Mouse (Mus musculus) CH12.LX (cell line): Measurements from ENCODE around the gene Nlrp6. TPM values are rescaled to one million over a fixed set of nuclear protein-coding genes. Genes with fewer than 3 reads are reported as not detected.

Experiments
- DNase-seq: peaks from one replicate; pipeline ENCODE4 v3.0.0-alpha.2; 2013; ENCODE audit errors: extremely low read depth
- H3K27ac ChIP-seq: 2 replicates; pipeline ENCODE4 v1.5.1; 2012; ENCODE audit warnings: low read depth, mild to moderate bottlenecking, control low read depth, moderate library complexity; ENCODE audit not compliant: insufficient read depth
- H3K27me3 ChIP-seq: replicated peaks from 2 replicates; pipeline ENCODE3; 2012; ENCODE audit warnings: inconsistent platforms
- H3K36me3 ChIP-seq, 2 experiments: replicated peaks in 1 of 2; 2 replicates each; pipeline versions ENCODE3 to v1.6.1; 2012; ENCODE audit warnings: inconsistent platforms in 1 of 2, low read length in 1 of 2, mild to moderate bottlenecking in 1 of 2, mixed read lengths in 1 of 2, moderate library complexity in 1 of 2; ENCODE audit not compliant: control insufficient read depth in 1 of 2, insufficient read depth in 1 of 2
- H3K4me1 ChIP-seq, 2 experiments: 2 replicates each; pipeline ENCODE4 v1.6.1; 2012; ENCODE audit warnings: inconsistent platforms in 1 of 2, moderate library complexity in 1 of 2; ENCODE audit not compliant: insufficient read depth in 2 of 2, control insufficient read depth in 1 of 2
- H3K4me2 ChIP-seq: 2 replicates; pipeline ENCODE4 v1.6.1; 2012; ENCODE audit warnings: low read depth, mild to moderate bottlenecking, control low read depth; ENCODE audit not compliant: poor library complexity, insufficient read depth, severe bottlenecking
- H3K4me3 ChIP-seq, 3 experiments: fragments of 150-350 bp in 1 of 3; sonication (generic) in 1 of 3; replicated peaks in 1 of 3; 2 replicates each; pipeline versions ENCODE3 to v1.5.1; 2011 to 2012; ENCODE audit warnings: low read depth in 2 of 3, low read length in 2 of 3, mild to moderate bottlenecking in 2 of 3, moderate library complexity in 2 of 3, control low read depth in 1 of 3, improper control_type of control experiment in 1 of 3, inconsistent platforms in 1 of 3, mixed read lengths in 1 of 3; ENCODE audit not compliant: poor library complexity in 1 of 3
- H3K79me2 ChIP-seq: replicated peaks from 2 replicates; pipeline ENCODE4 v1.6.1; 2012; ENCODE audit warnings: mild to moderate bottlenecking, moderate library complexity; ENCODE audit not compliant: control insufficient read depth, poor library complexity, insufficient read depth, severe bottlenecking; ENCODE audit errors: extremely low read depth
- H3K9ac ChIP-seq: 2 replicates; pipeline ENCODE4 v1.6.1; 2012; ENCODE audit warnings: low read depth, mild to moderate bottlenecking, control low read depth, moderate library complexity; ENCODE audit not compliant: insufficient read depth
- H3K9me3 ChIP-seq: replicated peaks from 2 replicates; pipeline ENCODE3; 2012; ENCODE audit warnings: low read length, inconsistent platforms, mixed read lengths
- BHLHE40 ChIP-seq: IDR thresholded peaks from 2 replicates; pipeline ENCODE4 v1.6.1; 2011; ENCODE audit warnings: mild to moderate bottlenecking, low read depth, low read length, improper control_type of control experiment
- CHD1 ChIP-seq: IDR thresholded peaks from 2 replicates; pipeline ENCODE4 v1.6.1; 2012; ENCODE audit warnings: low read depth, low read length, improper control_type of control experiment, inconsistent platforms
- CHD2 ChIP-seq: IDR thresholded peaks from 2 replicates; pipeline ENCODE4 v1.6.1; 2011; ENCODE audit warnings: low read length, improper control_type of control experiment
- ELF1 ChIP-seq: IDR thresholded peaks from 2 replicates; pipeline ENCODE4 v1.6.1; 2014; ENCODE audit warnings: low read depth, mild to moderate bottlenecking, inconsistent platforms, low read length, improper control_type of control experiment
- EP300 ChIP-seq: IDR thresholded peaks from 2 replicates; pipeline ENCODE4 v1.6.1; 2011; ENCODE audit warnings: low read length, improper control_type of control experiment
- ETS1 ChIP-seq: conservative IDR thresholded peaks from 2 replicates; pipeline ENCODE4 v1.6.1; 2012; ENCODE audit warnings: low read depth, mild to moderate bottlenecking, inconsistent platforms, low read length, improper control_type of control experiment, moderate library complexity
- GABPA ChIP-seq: IDR thresholded peaks from 2 replicates; pipeline ENCODE4 v1.6.1; 2012; ENCODE audit warnings: low read depth, low read length, improper control_type of control experiment, inconsistent platforms; ENCODE audit not compliant: insufficient replicate concordance
- JUN ChIP-seq: IDR thresholded peaks from 2 replicates; pipeline ENCODE4 v1.6.1; 2011; ENCODE audit warnings: low read depth, mild to moderate bottlenecking, low read length, improper control_type of control experiment, moderate library complexity; ENCODE audit not compliant: insufficient read depth
- JUND ChIP-seq: conservative IDR thresholded peaks from 2 replicates; pipeline ENCODE4 v1.6.1; 2011; ENCODE audit warnings: low read depth, low read length, improper control_type of control experiment
- KAT2A ChIP-seq: IDR thresholded peaks from 2 replicates; pipeline ENCODE4 v1.6.1; 2012; ENCODE audit warnings: low read length, improper control_type of control experiment, inconsistent platforms; ENCODE audit not compliant: insufficient replicate concordance
- MAZ ChIP-seq: IDR thresholded peaks from 2 replicates; pipeline ENCODE4 v1.6.1; 2012; ENCODE audit warnings: low read depth, mild to moderate bottlenecking, inconsistent platforms, low read length, improper control_type of control experiment, moderate library complexity
- MEF2A ChIP-seq: IDR thresholded peaks from 2 replicates; pipeline ENCODE4 v1.6.1; 2014; ENCODE audit warnings: low read depth, mild to moderate bottlenecking, inconsistent platforms, low read length, improper control_type of control experiment, borderline replicate concordance
- NELFE ChIP-seq: IDR thresholded peaks from 2 replicates; pipeline ENCODE4 v1.6.1; 2011; ENCODE audit warnings: low read depth, low read length, improper control_type of control experiment
- NRF1 ChIP-seq: IDR thresholded peaks from 2 replicates; pipeline ENCODE4 v1.6.1; 2014; ENCODE audit warnings: low read depth, mild to moderate bottlenecking, inconsistent platforms, low read length, improper control_type of control experiment, moderate library complexity
- POLR2A ChIP-seq: IDR thresholded peaks from 2 replicates; pipeline ENCODE4 v1.6.1; 2011; ENCODE audit warnings: low read depth, mild to moderate bottlenecking, improper control_type of control experiment, low read length
- POLR2AphosphoS2 ChIP-seq: IDR thresholded peaks from 2 replicates; pipeline ENCODE4 v1.6.1; 2011; ENCODE audit warnings: low read depth, low read length, improper control_type of control experiment
- RAD21 ChIP-seq: IDR thresholded peaks from 2 replicates; pipeline ENCODE4 v1.6.1; 2011; ENCODE audit warnings: low read depth, mild to moderate bottlenecking, low read length, improper control_type of control experiment, moderate library complexity
- SIN3A ChIP-seq: IDR thresholded peaks from 2 replicates; pipeline ENCODE4 v1.6.1; 2012; ENCODE audit warnings: low read length, improper control_type of control experiment, inconsistent platforms
- TBP ChIP-seq: conservative IDR thresholded peaks from 2 replicates; pipeline ENCODE4 v1.6.1; 2011; ENCODE audit warnings: low read depth, low read length, improper control_type of control experiment
- TCF12 ChIP-seq: IDR thresholded peaks from 2 replicates; pipeline ENCODE4 v1.6.1; 2014; ENCODE audit warnings: low read depth, mild to moderate bottlenecking, inconsistent platforms, low read length, improper control_type of control experiment
- UBTF ChIP-seq: IDR thresholded peaks from 2 replicates; pipeline ENCODE4 v1.6.1; 2012; ENCODE audit warnings: low read depth, mild to moderate bottlenecking, inconsistent platforms, low read length, improper control_type of control experiment, moderate library complexity
- USF1 ChIP-seq: IDR thresholded peaks from 2 replicates; pipeline ENCODE4 v1.6.1; 2014; ENCODE audit warnings: low read depth, mild to moderate bottlenecking, inconsistent platforms, low read length, improper control_type of control experiment
- USF2 ChIP-seq: conservative IDR thresholded peaks from 2 replicates; pipeline ENCODE4 v1.6.1; 2011; ENCODE audit warnings: low read depth, low read length, improper control_type of control experiment
- ZC3H11A ChIP-seq: IDR thresholded peaks from 2 replicates; pipeline ENCODE4 v1.6.1; 2012; ENCODE audit warnings: low read depth, mild to moderate bottlenecking, inconsistent platforms, low read length, improper control_type of control experiment
- ZKSCAN1 ChIP-seq: IDR thresholded peaks from 2 replicates; pipeline ENCODE4 v1.6.1; 2012; ENCODE audit warnings: low read depth, inconsistent platforms, low read length, improper control_type of control experiment, borderline replicate concordance
- ZMIZ1 ChIP-seq: IDR thresholded peaks from 2 replicates; pipeline ENCODE4 v1.6.1; 2012; ENCODE audit warnings: low read depth, mild to moderate bottlenecking, inconsistent platforms, low read length, improper control_type of control experiment
- dilution Hi-C: fragments of 300-500 bp; cut with MboI; formaldehyde crosslinking; loops from 2 replicates; pipeline ENCODE4 v1.14.3; 2020; ENCODE audit warnings: low sequenced_read_pairs; ENCODE audit not compliant: extremely low pct_unique_long_range_greater_than_20kb, extremely low pct_ligation_motif_present
- in situ Hi-C: fragments of 300-500 bp; cut with MboI; formaldehyde crosslinking; loops from 3 replicates; pipeline ENCODE4 v1.14.3; 2019; ENCODE audit warnings: low sequenced_read_pairs, low pct_ligation_motif_present, low pct_unique_long_range_greater_than_20kb, mixed read lengths
- polyA plus RNA-seq: library from polyadenylated mRNA; unstranded; fragments of >175 nt; gene quantifications from 2 replicates; pipeline ENCODE4 v1.2.1, GENCODE M21; 2012; ENCODE audit warnings: low read depth; ENCODE audit not compliant: insufficient read length
- total RNA-seq, 2 experiments: library from RNA; depleted of rRNA; stranded (reverse); fragments of 300-350 nt in 1 of 2; fragments of >200 nt in 1 of 2; gene quantifications; 2 replicates each; pipeline ENCODE4 v1.2.3; 2012 to 2014

The Nlrp6 gene
- total and polyA plus RNA-seq, 3 experiments = 0.14 to 0.21 TPM; not detected in 1

DNA sequence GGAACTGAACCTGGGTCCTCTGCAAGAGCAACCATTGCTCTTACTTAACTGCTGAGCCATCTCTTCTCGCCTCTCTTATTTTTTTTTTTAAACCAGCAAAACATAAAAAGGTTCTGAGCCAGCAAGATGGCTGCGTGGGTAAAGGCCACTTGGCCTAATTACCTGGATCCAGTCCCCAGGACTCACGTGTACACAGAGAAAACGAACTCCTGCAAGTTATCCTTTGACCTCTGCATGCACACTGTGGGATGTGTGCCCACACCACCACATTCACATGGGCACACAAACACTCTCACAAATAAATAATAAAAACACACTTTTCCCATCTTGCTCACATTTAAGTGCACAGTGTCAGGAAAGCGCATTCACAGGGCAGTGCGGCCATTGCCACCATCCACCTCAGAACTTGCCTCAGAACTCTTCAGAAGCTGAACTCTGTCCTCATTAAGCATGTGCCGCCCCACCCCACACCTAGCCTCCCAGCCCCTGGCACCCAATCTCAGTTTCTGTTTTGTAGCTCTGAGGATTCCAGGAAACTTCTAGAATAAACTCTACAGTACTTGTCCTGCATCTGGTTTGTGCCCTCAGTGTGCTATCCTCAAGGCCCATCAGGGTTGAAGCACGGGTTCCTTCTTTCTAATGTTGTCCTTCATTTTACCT, 6.5 kb upstream of the Nlrp6 start:
- no peak overlapping the region for H3K9ac ChIP-seq
- DNase-seq = no peak
- no peaks in the 10 kb centered on the region for H3K79me2 ChIP-seq
- H3K9me3 ChIP-seq = no peaks in the 10 kb centered on the region
- H3K27me3 ChIP-seq = peaks cover 2% of the 10 kb centered on the region
- no peak for TF ChIP-seq KAT2A
- TF ChIP-seq ZKSCAN1 = no peak
- no peak for TF ChIP-seq MAZ
- no peak for TF ChIP-seq POLR2AphosphoS2
- no peak for TF ChIP-seq CHD1
- TF ChIP-seq UBTF = no peak
- no peak for TF ChIP-seq RAD21
- TF ChIP-seq USF1 = no peak
- TF ChIP-seq ELF1 = no peak
- TF ChIP-seq BHLHE40 = no peak
- no peak for TF ChIP-seq CHD2
- TF ChIP-seq JUND = no peak
- no peak for TF ChIP-seq SIN3A
- TF ChIP-seq ZMIZ1 = no peak
- TF ChIP-seq EP300 = no peak
- TF ChIP-seq TBP = no peak
- TF ChIP-seq ETS1 = no peak
- H3K4me1 ChIP-seq = peaks cover 9 to 34% of the 10 kb centered on the region in 2 experiments
- no peak overlapping the region for H3K4me3 ChIP-seq
- H3K36me3 ChIP-seq = no peaks in the 10 kb centered on the region
- H3K4me2 ChIP-seq = no peak overlapping the region
- in situ Hi-C loops = loop anchor here (5.0 kb wide), 1 partner anchor 33 kb away; no protein-coding TSS in a partner anchor
- dilution Hi-C loops = no loop called here
- no peak overlapping the region for H3K27ac ChIP-seq

DNA sequence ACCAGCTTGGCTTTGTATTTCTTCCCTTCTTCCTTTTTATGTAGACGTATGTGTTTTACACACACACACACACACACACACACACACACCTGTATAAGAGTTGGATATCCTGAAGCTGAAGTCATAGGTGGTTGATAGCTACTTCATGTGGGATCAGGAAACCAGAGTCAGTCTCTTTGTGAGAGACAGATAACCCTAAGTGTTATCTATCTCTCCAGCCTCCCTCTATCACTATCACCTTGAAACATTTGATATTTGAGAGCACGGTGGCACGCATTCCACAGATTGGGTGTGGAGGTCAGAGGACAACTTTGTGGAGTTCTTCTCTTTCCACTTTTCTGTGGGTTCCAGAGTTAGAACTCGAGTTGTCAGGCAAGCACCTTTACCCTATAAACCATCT, 791 bp upstream of the Nlrp6 start:
- peaks cover 19% of the 10 kb centered on the region for H3K27me3 ChIP-seq
- H3K27ac ChIP-seq = no peak overlapping the region
- no peak overlapping the region for H3K4me2 ChIP-seq
- H3K4me3 ChIP-seq = no peak overlapping the region
- in situ Hi-C loops = no loop called here
- H3K36me3 ChIP-seq = no peaks in the 10 kb centered on the region
- TF ChIP-seq EP300 (no peak), NELFE (no peak), GABPA (no peak), JUN (no peak), USF2 (no peak), TCF12 (no peak), ETS1 (no peak), TBP (no peak), SIN3A (no peak), POLR2A (no peak), BHLHE40 (no peak), KAT2A (no peak), MEF2A (no peak), ZC3H11A (no peak), NRF1 (no peak)
- no peak for DNase-seq
- peaks cover 2% of the 10 kb centered on the region for H3K9me3 ChIP-seq
- H3K4me1 ChIP-seq = peaks cover 17 to 27% of the 10 kb centered on the region in 2 experiments
- H3K9ac ChIP-seq = no peak overlapping the region
- H3K79me2 ChIP-seq = no peaks in the 10 kb centered on the region
- dilution Hi-C loops = no loop called here
